Comparison of ENCODE assay signal across 10 mouse cellular contexts in the genomic region with DNA sequence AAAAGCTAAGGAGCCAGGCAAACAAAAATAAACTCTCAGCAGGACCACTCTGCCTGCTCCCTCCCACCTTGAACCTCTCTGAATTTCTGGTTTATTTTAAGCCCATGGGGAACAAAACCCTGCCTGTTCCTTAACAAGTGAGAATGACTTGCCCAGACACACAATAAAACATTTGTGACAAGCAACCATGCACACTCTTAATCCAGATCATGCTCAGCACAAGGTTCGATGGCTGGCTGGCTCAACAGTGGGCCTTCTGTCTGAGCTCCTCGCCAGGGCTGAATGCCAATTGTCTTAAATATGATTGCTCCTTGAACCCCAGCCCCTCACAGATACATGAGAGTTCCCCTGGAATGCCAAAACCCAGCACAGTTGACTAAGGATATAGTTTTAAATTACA.
A peak's percentile ranks its signal among the peaks of the same experiment; 100 is the strongest.
DNase-seq lines count a peak whose midpoint lies in the region; ATAC-seq lines count a peak whose summit lies in the region.
"Had no signal": no experiment of that assay in that cellular context is flagged by ENCODE, and none has a peak within 500 bp of the region (broad histone marks: within the 10 kb centered on the region; RNA-seq: fewer than 3 reads in every experiment).

No protein-coding gene starts in this region.

- no peaks in the 10 kb centered on the region for H3K36me3 ChIP-seq in embryonic facial prominence, embryonic 14.5 days (ENCODE audit: control insufficient read depth, insufficient read depth, low read length)
- H3K36me3 ChIP-seq in limb, embryonic 10.5 days, result no peaks in the 10 kb centered on the region
- H3K36me3 ChIP-seq: G1E; liver, embryonic 13.5 days had no signal

- H3K27me3 ChIP-seq in embryonic facial prominence, embryonic 14.5 days (replicated peaks; ENCODE audit: control insufficient read depth, insufficient read depth, low read length), result no peaks in the 10 kb centered on the region
- H3K27me3 ChIP-seq in limb, embryonic 10.5 days (ENCODE audit: low read depth, poor library complexity, severe bottlenecking), result no peaks in the 10 kb centered on the region
- H3K27me3 ChIP-seq: liver, embryonic 13.5 days had no signal

- H3K27ac ChIP-seq in embryonic facial prominence, embryonic 14.5 days (replicated peaks; ENCODE audit: low read depth, low read length), result peak overlapping the region; percentile 21; the same call in 1 of the 2 replicates
- 0 out of 2 replicates have a peak overlapping the region, but pooled peaks have one; percentile 48 for H3K27ac ChIP-seq in limb, embryonic 10.5 days
- H3K27ac ChIP-seq: liver, embryonic 13.5 days had no signal

- DNase-seq in left cerebral cortex, postnatal 4 days, result peak; percentile 41
- no peak for DNase-seq in left cerebral cortex, adult 11 months (ENCODE audit: low spot score)
- DNase-seq in embryo, embryonic 10.5 days (ENCODE audit: low spot score), result peak; percentile 62
- DNase-seq in embryonic facial prominence, embryonic 14.5 days (ENCODE audit: low spot score), result peak; percentile 85
- peak; percentile 49 for DNase-seq in limb, embryonic 10.5 days (ENCODE audit: low spot score)
- no peak for DNase-seq in cerebellum, adult 8-10 months
- no peak for DNase-seq in thymus, postnatal 10 days (ENCODE audit: low spot score in 2 of 2)
- DNase-seq: liver, embryonic 13.5 days; thymus, adult 2 months had no signal

- no peak overlapping the region for H3K9ac ChIP-seq in embryonic facial prominence, embryonic 14.5 days (ENCODE audit: low read depth, low read length)
- H3K9ac ChIP-seq: liver, embryonic 13.5 days had no signal

- intact Hi-C loops in left cerebral cortex, postnatal 4 days (cut with DNase I), result no loop called here

- H3K9me3 ChIP-seq in embryonic facial prominence, embryonic 14.5 days (ENCODE audit: control insufficient read depth, low read length), result no peaks in the 10 kb centered on the region
- H3K9me3 ChIP-seq in limb, embryonic 10.5 days (replicated peaks), result no peaks in the 10 kb centered on the region
- H3K9me3 ChIP-seq: G1E; liver, embryonic 13.5 days had no signal

- 25% methylated on average over 2 of the region's 2 CpGs for WGBS in embryonic facial prominence, embryonic 14.5 days
- WGBS in limb, embryonic 10.5 days, result 37% methylated on average over 2 of the region's 2 CpGs

- 0 out of 2 replicates have a peak, but pooled peaks cover 4% of the 10 kb centered on the region for H3K4me1 ChIP-seq in embryonic facial prominence, embryonic 14.5 days (ENCODE audit: control insufficient read depth, insufficient read depth, low read length)
- peaks cover 17% of the 10 kb centered on the region for H3K4me1 ChIP-seq in limb, embryonic 10.5 days
- H3K4me1 ChIP-seq: liver, embryonic 13.5 days had no signal

- H3K4me3 ChIP-seq in embryonic facial prominence, embryonic 14.5 days (ENCODE audit: low read depth, low read length), result no peak overlapping the region
- no peak overlapping the region for H3K4me3 ChIP-seq in limb, embryonic 10.5 days
- H3K4me3 ChIP-seq: liver, embryonic 13.5 days had no signal

- H3K4me2 ChIP-seq in embryonic facial prominence, embryonic 14.5 days (ENCODE audit: low read depth, low read length), result no peak overlapping the region
- H3K4me2 ChIP-seq: liver, embryonic 13.5 days had no signal

- 0 out of 2 replicates have a peak, but pooled peaks have one; percentile 41 for ATAC-seq in embryonic facial prominence, embryonic 14.5 days (ENCODE audit: low read depth)

Comparison
In these comparisons a context has a peak if more than half of its experiments do, and no peak if none do; other contexts are left out.
1. DNase-seq: peak in left cerebral cortex, postnatal 4 days (single experiment), embryo, embryonic 10.5 days (single experiment), embryonic facial prominence, embryonic 14.5 days (single experiment) and limb, embryonic 10.5 days (single experiment); none in left cerebral cortex, adult 11 months (single experiment), cerebellum, adult 8-10 months (single experiment) and thymus, postnatal 10 days (0 of 2).